Mouse (Mus musculus) lung, postnatal 14 days (tissue): ENCODE results near the gene Prdm15.

Experiments used
- DNase-seq: peaks from one replicate; pipeline ENCODE4 v3.0.0; 2021

Gene Prdm15

GRCm38 (mm10) chr16:97851741-97852319 is at the start of gene Prdm15:
Gene Prdm15, minus strand, starts transcription at chr16:97851850.
- DNase-seq = peak; percentile 89

- DNase-seq = peak; percentile 57
Observed at GRCm38 (mm10) chr16:97897346-97898024, 45.8 kb upstream of the Prdm15 start.

- DNase-seq = no peak
Observed at GRCm38 (mm10) chr16:97887762-97888161, 36.1 kb upstream of the Prdm15 start.

- no peak for DNase-seq
Observed at GRCm38 (mm10) chr16:97883696-97884095, 32.0 kb upstream of the Prdm15 start.

GRCm38 (mm10) chr16:97882891-97883290 is 31.2 kb upstream of the Prdm15 start:
- no peak for DNase-seq

- DNase-seq = peak; percentile 65
Observed at GRCm38 (mm10) chr16:97879134-97879533, 27.5 kb upstream of the Prdm15 start.

GRCm38 (mm10) chr16:97877502-97877901 is 25.9 kb upstream of the Prdm15 start:
- no peak for DNase-seq

GRCm38 (mm10) chr16:97875101-97875500 is 23.5 kb upstream of the Prdm15 start:
- no peak for DNase-seq

GRCm38 (mm10) chr16:97874376-97874775 is 22.7 kb upstream of the Prdm15 start:
- DNase-seq = no peak

GRCm38 (mm10) chr16:97872657-97873056 is 21.0 kb upstream of the Prdm15 start:
- no peak for DNase-seq

- DNase-seq = no peak
Observed at GRCm38 (mm10) chr16:97869193-97870102, 17.8 kb upstream of the Prdm15 start.

- DNase-seq = no peak
Observed at GRCm38 (mm10) chr16:97863932-97864467, 12.3 kb upstream of the Prdm15 start.

- DNase-seq = no peak
Observed at GRCm38 (mm10) chr16:97856050-97856449, 4.4 kb upstream of the Prdm15 start.

GRCm38 (mm10) chr16:97851061-97851740 is 449 bp downstream of the Prdm15 start:
- peak; percentile 90 for DNase-seq

GRCm38 (mm10) chr16:97850667-97851060 is 986 bp downstream of the Prdm15 start:
- DNase-seq = no peak

GRCm38 (mm10) chr16:97848832-97849231 is 2.8 kb downstream of the Prdm15 start:
- DNase-seq = no peak

- peak; percentile 40 for DNase-seq
Observed at GRCm38 (mm10) chr16:97844967-97845937, 6.4 kb downstream of the Prdm15 start.

- no peak for DNase-seq
Observed at GRCm38 (mm10) chr16:97832154-97832553, 19.5 kb downstream of the Prdm15 start.

GRCm38 (mm10) chr16:97828207-97828606 is 23.4 kb downstream of the Prdm15 start:
- DNase-seq = no peak

- DNase-seq = no peak
Observed at GRCm38 (mm10) chr16:97823311-97824007, 28.2 kb downstream of the Prdm15 start.

- DNase-seq = no peak
Observed at GRCm38 (mm10) chr16:97819532-97819931, 32.1 kb downstream of the Prdm15 start.
